Mouse (Mus musculus): ENCODE results near the gene Ube4a. TPM values are rescaled to one million over a fixed set of nuclear protein-coding genes. Genes with fewer than 3 reads are reported as not detected.

Gene Ube4a
- total and polyA plus RNA-seq, 2 experiments from 2014 or later: 28.9 to 51.5 TPM

DNA sequence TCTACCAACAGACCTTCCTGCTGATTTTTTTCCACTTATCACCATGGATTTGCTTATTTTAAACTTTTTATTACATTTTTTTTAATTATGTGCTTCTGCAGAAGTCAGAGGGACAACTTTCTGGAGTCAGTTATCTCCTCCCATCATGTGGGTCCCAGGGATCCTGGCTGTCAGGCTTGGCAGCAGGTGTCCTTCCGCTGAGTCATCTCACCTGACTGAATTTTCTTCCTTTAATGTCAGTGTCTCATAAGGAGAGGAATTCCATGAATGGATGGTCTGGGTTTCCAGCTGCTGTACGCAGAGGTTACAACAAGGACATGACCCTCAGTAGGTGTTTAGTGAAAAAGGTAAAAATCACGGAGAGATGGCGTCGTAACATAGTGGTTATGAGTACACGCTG lies 74.2 kb downstream of the Ube4a start:
- H3K27me3 ChIP-seq (ENCODE audit: insufficient read depth, low read length): no peaks in the 10 kb centered on the region
- 85% methylated on average over 6 of the region's 6 CpGs for WGBS
- no peak for ATAC-seq
- H3K36me3 ChIP-seq (ENCODE audit: insufficient read depth): no peaks in the 10 kb centered on the region
- no peak overlapping the region for H3K4me2 ChIP-seq (ENCODE audit: low read depth)
- TF ChIP-seq CTCF (IDR thresholded peaks at IDR 0.05; ENCODE audit: low read depth): no peak
- no peak overlapping the region for H3K9ac ChIP-seq
- no peak for DNase-seq
- no peaks in the 10 kb centered on the region for H3K4me1 ChIP-seq (ENCODE audit: insufficient read depth)
- no peaks in the 10 kb centered on the region for H3K9me3 ChIP-seq (ENCODE audit: low read length)
- H3K27ac ChIP-seq (ENCODE audit: low read depth, low read length): no peak overlapping the region
- H3K4me3 ChIP-seq (ENCODE audit: low read depth, low read length): no peak overlapping the region

DNA sequence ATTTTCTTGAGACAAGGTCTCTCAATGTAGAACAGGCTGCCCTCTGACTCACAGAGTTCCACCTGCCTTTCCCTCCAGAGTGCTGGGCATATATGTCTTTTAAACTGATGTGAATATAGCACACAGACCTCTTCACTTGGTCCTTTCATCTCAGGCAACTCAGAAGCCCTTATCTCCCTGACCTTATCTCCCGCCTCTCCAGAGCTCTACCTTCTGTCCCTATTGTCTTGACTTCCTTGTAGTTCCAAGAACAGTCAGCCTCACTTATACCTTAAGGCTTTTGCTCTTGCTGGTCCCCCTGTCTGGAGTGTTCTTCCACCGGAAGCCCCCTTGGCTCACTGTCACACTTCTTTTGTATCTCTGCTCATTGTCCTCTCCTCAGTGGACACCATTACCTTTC lies 75.3 kb downstream of the Ube4a start:
- no peak overlapping the region for H3K27ac ChIP-seq (ENCODE audit: low read depth, low read length)
- DNase-seq (no peak), ATAC-seq (no peak)
- WGBS: 70% methylated on average over 2 of the region's 2 CpGs
- H3K4me3 ChIP-seq (ENCODE audit: low read depth, low read length): no peak overlapping the region
- no peaks in the 10 kb centered on the region for H3K36me3 ChIP-seq (ENCODE audit: insufficient read depth)
- no peaks in the 10 kb centered on the region for H3K27me3 ChIP-seq (ENCODE audit: insufficient read depth, low read length)
- no peaks in the 10 kb centered on the region for H3K4me1 ChIP-seq (ENCODE audit: insufficient read depth)
- H3K4me2 ChIP-seq (ENCODE audit: low read depth): no peak overlapping the region
- TF ChIP-seq CTCF (IDR thresholded peaks at IDR 0.05; ENCODE audit: low read depth): no peak
- no peaks in the 10 kb centered on the region for H3K9me3 ChIP-seq (ENCODE audit: low read length)
- no peak overlapping the region for H3K9ac ChIP-seq

DNA sequence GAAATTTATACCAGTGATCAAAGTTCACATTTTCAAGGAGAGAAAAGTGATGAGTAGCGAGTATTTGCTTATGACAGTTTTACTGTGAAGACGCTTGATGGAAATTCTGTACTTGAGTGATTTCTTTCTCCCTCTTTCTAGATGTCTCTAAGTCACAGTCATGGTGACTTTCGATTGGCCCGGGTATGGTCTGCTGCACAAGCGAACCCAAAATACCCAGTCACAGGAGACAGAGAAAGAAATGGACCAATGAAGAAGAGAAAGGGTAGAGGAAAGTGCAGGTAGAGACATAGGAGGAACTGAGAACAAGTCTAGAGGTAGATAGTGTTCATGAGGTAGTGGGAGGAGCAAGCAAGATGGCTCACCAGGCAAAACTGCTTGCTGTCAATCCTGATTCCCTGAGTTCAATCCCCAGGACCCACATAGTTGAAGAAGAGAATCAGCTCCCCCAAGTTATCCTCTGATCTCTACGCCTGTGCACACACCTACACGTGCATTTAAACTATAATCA lies 77.2 kb downstream of the Ube4a start:
- ATAC-seq: no peak
- H3K27ac ChIP-seq (ENCODE audit: low read depth, low read length): no peak overlapping the region
- no peaks in the 10 kb centered on the region for H3K27me3 ChIP-seq (ENCODE audit: insufficient read depth, low read length)
- TF ChIP-seq CTCF (IDR thresholded peaks at IDR 0.05; ENCODE audit: low read depth): no peak
- WGBS: 84% methylated on average over 7 of the region's 7 CpGs
- H3K9me3 ChIP-seq (ENCODE audit: low read length): no peaks in the 10 kb centered on the region
- no peaks in the 10 kb centered on the region for H3K36me3 ChIP-seq (ENCODE audit: insufficient read depth)
- H3K4me1 ChIP-seq (ENCODE audit: insufficient read depth): no peaks in the 10 kb centered on the region
- DNase-seq: no peak
- no peak overlapping the region for H3K4me2 ChIP-seq (ENCODE audit: low read depth)
- H3K9ac ChIP-seq: no peak overlapping the region
- H3K4me3 ChIP-seq (ENCODE audit: low read depth, low read length): no peak overlapping the region

DNA sequence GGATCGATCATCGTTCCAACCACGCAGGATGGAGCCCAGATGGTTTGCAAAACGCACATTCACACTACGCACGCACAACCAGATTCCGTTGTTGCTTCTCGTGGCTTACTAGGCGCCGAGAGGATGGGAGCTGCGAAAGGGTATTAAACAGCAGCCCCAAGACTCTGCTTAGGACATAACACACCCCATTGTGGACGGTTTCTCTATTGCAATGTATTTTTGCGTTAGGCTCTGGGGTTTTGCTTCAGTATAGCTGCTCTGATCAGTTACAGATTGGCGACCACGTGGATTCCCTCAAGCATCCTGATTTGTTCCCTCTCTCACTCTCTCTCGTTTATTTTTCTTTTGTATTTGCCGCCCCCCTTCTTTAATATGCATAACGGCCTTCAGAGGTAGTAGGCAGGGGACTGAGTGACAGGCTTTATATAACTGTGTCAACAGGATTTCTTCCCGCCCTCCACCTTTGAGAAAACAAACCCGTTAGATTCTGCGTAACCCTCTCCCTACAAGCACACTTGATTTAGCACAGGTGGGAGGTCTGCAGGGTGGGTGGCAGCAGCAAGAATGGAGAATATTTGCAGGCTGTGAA lies 82.3 kb downstream of the Ube4a start:
- peak overlapping the region; percentile 95 for H3K4me2 ChIP-seq (ENCODE audit: low read depth)
- peak overlapping the region; percentile 99 for H3K27ac ChIP-seq (ENCODE audit: low read depth, low read length)
- peak overlapping the region; percentile 95 for H3K9ac ChIP-seq
- H3K4me1 ChIP-seq (ENCODE audit: insufficient read depth): peaks cover 4% of the 10 kb centered on the region; the same call in 1 of the 2 replicates
- DNase-seq: peak; percentile 84
- H3K36me3 ChIP-seq (ENCODE audit: insufficient read depth): no peaks in the 10 kb centered on the region
- WGBS: 1% methylated on average over 21 of the region's 21 CpGs
- H3K27me3 ChIP-seq (ENCODE audit: insufficient read depth, low read length): no peaks in the 10 kb centered on the region
- no peaks in the 10 kb centered on the region for H3K9me3 ChIP-seq (ENCODE audit: low read length)
- ATAC-seq: peak; percentile 57
- peak overlapping the region; percentile 100 for H3K4me3 ChIP-seq (ENCODE audit: low read depth, low read length)
- TF ChIP-seq CTCF (IDR thresholded peaks at IDR 0.05; ENCODE audit: low read depth): peak; percentile 15; the same call in 1 of the 2 replicates

DNA sequence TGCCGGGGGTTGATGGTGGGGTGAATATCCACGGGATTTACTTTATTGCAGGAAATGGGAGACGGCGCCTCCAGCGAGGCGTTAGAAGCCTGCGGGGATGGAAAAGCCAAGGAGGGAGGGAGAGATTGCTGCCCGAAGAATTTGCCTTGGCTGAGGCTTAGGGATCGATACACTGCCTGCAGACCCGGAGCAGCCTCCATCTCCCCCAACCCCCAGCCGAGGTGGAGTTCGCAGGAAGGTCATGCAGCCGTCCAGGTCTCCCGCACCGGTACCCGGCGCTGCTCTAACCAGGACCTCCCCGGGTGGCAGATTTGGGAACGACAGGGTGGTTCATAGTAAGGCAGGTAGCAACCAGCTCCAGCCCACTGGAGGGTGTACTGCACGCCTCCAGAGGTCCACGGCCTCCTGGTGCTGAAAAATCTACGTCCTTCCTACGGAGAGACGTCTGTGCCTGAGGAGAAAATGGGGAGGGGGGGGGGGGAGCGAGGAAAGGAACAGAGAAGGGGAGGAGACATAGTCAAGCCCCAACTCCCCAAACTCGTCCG lies 82.9 kb downstream of the Ube4a start:
- ATAC-seq: peak; percentile 47

DNA sequence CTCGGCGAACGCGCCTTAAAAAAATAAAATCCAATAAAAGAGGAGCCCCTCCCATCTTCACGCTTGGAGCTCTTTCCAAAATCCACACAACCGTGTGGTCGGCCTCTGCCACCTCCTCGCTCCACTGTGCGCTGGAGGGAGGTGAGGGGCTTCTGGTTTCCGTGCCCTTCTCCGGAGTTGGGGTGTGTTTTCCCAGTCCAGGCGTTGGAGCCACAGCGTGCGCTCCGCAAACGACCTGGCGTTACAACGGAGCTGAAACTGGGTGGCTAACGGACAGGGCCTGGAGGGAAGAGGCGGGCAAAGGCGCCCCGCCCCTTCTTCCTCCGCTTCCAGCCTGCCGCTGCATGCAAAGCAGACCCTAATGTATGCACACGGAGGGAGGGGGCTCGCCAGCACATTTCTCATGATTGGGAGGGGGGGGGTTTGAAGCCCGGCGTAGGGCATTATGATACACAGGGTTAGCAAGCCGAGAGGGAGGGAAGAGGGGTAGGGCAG lies 83.4 kb downstream of the Ube4a start:
- Histone ChIP-seq H3K4me2 (ENCODE audit: low read depth) (peak overlapping the region; percentile 95), H3K27ac (ENCODE audit: low read depth, low read length) (peak overlapping the region; percentile 99), H3K9ac (peak overlapping the region; percentile 95), H3K27me3 (ENCODE audit: insufficient read depth, low read length) (no peaks in the 10 kb centered on the region), H3K4me1 (ENCODE audit: insufficient read depth) (peaks cover 10% of the 10 kb centered on the region; the same call in 1 of the 2 replicates), H3K4me3 (ENCODE audit: low read depth, low read length) (peak overlapping the region; percentile 100), H3K36me3 (ENCODE audit: insufficient read depth) (no peaks in the 10 kb centered on the region; the same call in 1 of the 2 replicates), H3K9me3 (ENCODE audit: low read length) (no peaks in the 10 kb centered on the region)
- TF ChIP-seq CTCF (IDR thresholded peaks at IDR 0.05; ENCODE audit: low read depth): no peak
- DNase-seq: peak; percentile 91
- WGBS: 4% methylated on average over 29 of the region's 29 CpGs
- ATAC-seq: peak; percentile 64

More for the DNA sequence above, 82.9 kb downstream of the Ube4a start:
- no peaks in the 10 kb centered on the region for H3K9me3 ChIP-seq (ENCODE audit: low read length)
- WGBS: under 1% methylated on average over 26 of the region's 27 CpGs
- H3K4me2 ChIP-seq (ENCODE audit: low read depth): peak overlapping the region; percentile 95
- peak overlapping the region; percentile 95 for H3K9ac ChIP-seq
- TF ChIP-seq CTCF (IDR thresholded peaks at IDR 0.05; ENCODE audit: low read depth): peak; percentile 48
- H3K27me3 ChIP-seq (ENCODE audit: insufficient read depth, low read length): no peaks in the 10 kb centered on the region
- H3K36me3 ChIP-seq (ENCODE audit: insufficient read depth): no peaks in the 10 kb centered on the region; the same call in 1 of the 2 replicates
- peaks cover 9% of the 10 kb centered on the region; the same call in 1 of the 2 replicates for H3K4me1 ChIP-seq (ENCODE audit: insufficient read depth)
- no peak for DNase-seq
- peak overlapping the region; percentile 100 for H3K4me3 ChIP-seq (ENCODE audit: low read depth, low read length)
- H3K27ac ChIP-seq (ENCODE audit: low read depth, low read length): peak overlapping the region; percentile 99
